Mouse (Mus musculus): Measurements from ENCODE around the gene Amph.

GRCm38 (mm10) chr13:19158484-19158883 lies 210.5 kb downstream of the Amph start:
- 0 out of 2 replicates have a peak, but pooled peaks have one; percentile 19 for TF ChIP-seq CTCF (conservative IDR thresholded peaks at IDR 0.05; ENCODE audit: insufficient read depth, insufficient read length, low read depth, low read length)
- TF ChIP-seq POLR2A (IDR thresholded peaks at IDR 0.05; ENCODE audit: low read depth, low read length) = no peak
